Mouse (Mus musculus) MEL (cell line): ENCODE measurements around the gene Acss3. TPM values are rescaled to one million over a fixed set of nuclear protein-coding genes. Genes with fewer than 3 reads are reported as not detected.

Source experiments
- DNase-seq: peaks from one replicate; pipeline ENCODE4 v3.0.0; 2011; ENCODE audit warnings: low read depth, low spot score
- H3K27ac ChIP-seq: 2 replicates; pipeline ENCODE4 v1.5.1; 2012; ENCODE audit warnings: low read depth, mild to moderate bottlenecking, control low read depth, low read length, moderate library complexity; ENCODE audit not compliant: control insufficient read depth
- H3K27me3 ChIP-seq, 2 experiments: fragments of 150-350 bp in 1 of 2; sonication (generic) in 1 of 2; 2 replicates each; pipeline ENCODE4 v1.6.1; 2012; ENCODE audit warnings: low read length in 2 of 2, mild to moderate bottlenecking in 2 of 2, improper control_type of control experiment in 1 of 2, moderate library complexity in 1 of 2; ENCODE audit not compliant: insufficient read depth in 2 of 2, control insufficient read depth in 1 of 2
- H3K36me3 ChIP-seq, 2 experiments: 2 replicates each; pipeline ENCODE4 v1.6.1; 2012 to 2014; ENCODE audit warnings: low read length in 2 of 2, improper control_type of control experiment in 1 of 2, inconsistent platforms in 1 of 2, mild to moderate bottlenecking in 1 of 2; ENCODE audit not compliant: insufficient read depth in 2 of 2, control insufficient read depth in 1 of 2
- H3K4me1 ChIP-seq, 2 experiments: fragments of 150-350 bp in 1 of 2; sonication (generic) in 1 of 2; 2 replicates each; pipeline ENCODE4 v1.6.1; 2012; ENCODE audit warnings: low read length in 2 of 2, improper control_type of control experiment in 1 of 2, mild to moderate bottlenecking in 1 of 2; ENCODE audit not compliant: insufficient read depth in 2 of 2, control insufficient read depth in 1 of 2
- H3K4me3 ChIP-seq, 2 experiments: fragments of 150-350 bp in 1 of 2; sonication (generic) in 1 of 2; 2 replicates each; pipeline ENCODE4 v1.5.1; 2012; ENCODE audit warnings: low read depth in 2 of 2, low read length in 2 of 2, mild to moderate bottlenecking in 2 of 2, moderate library complexity in 2 of 2, control low read depth in 1 of 2, improper control_type of control experiment in 1 of 2; ENCODE audit not compliant: control insufficient read depth in 1 of 2, insufficient read depth in 1 of 2
- H3K79me2 ChIP-seq: 2 replicates; pipeline ENCODE4 v1.6.1; 2012; ENCODE audit warnings: mild to moderate bottlenecking, low read length, moderate library complexity; ENCODE audit not compliant: control insufficient read depth, poor library complexity, insufficient read depth
- H3K9ac ChIP-seq: 2 replicates; pipeline ENCODE4 v1.6.1; 2012; ENCODE audit warnings: low read depth, mild to moderate bottlenecking, control low read depth, low read length, moderate library complexity; ENCODE audit not compliant: control insufficient read depth, poor library complexity, severe bottlenecking
- H3K9me3 ChIP-seq: fragments of 150-350 bp; sonication (generic); replicated peaks from 2 replicates; pipeline ENCODE4 v1.6.1; 2012; ENCODE audit warnings: mild to moderate bottlenecking, low read length, improper control_type of control experiment, moderate library complexity; ENCODE audit not compliant: insufficient read depth
- BHLHE40 ChIP-seq: IDR thresholded peaks from 2 replicates; pipeline ENCODE4 v1.6.1; 2012; ENCODE audit warnings: low read depth, mild to moderate bottlenecking, inconsistent platforms, low read length, improper control_type of control experiment, borderline replicate concordance
- CHD1 ChIP-seq: IDR thresholded peaks from 2 replicates; pipeline ENCODE4 v1.6.1; 2012; ENCODE audit warnings: low read depth, mild to moderate bottlenecking, inconsistent platforms, low read length, improper control_type of control experiment
- CHD2 ChIP-seq: IDR thresholded peaks from 2 replicates; pipeline ENCODE4 v1.6.1; 2011; ENCODE audit warnings: low read length, improper control_type of control experiment
- CTCF ChIP-seq, 3 experiments: IDR thresholded peaks in 2 of 3; conservative IDR thresholded peaks in 1 of 3; 2 replicates each; pipeline ENCODE4 v1.5.1; 2011 to 2012; ENCODE audit warnings: low read length in 3 of 3, low read depth in 2 of 3, mild to moderate bottlenecking in 2 of 3, improper control_type of control experiment in 1 of 3, inconsistent platforms in 1 of 3, mixed read lengths in 1 of 3, moderate library complexity in 1 of 3; ENCODE audit not compliant: control insufficient read depth in 1 of 3, insufficient read depth in 1 of 3, poor library complexity in 1 of 3, severe bottlenecking in 1 of 3
- E2F4 ChIP-seq: IDR thresholded peaks from 2 replicates; pipeline ENCODE4 v1.6.1; 2011; ENCODE audit warnings: low read depth, low read length, improper control_type of control experiment, borderline replicate concordance
- ETS1 ChIP-seq: IDR thresholded peaks from 2 replicates; pipeline ENCODE4 v1.6.1; 2012; ENCODE audit warnings: low read depth, mild to moderate bottlenecking, inconsistent platforms, low read length, improper control_type of control experiment, moderate library complexity
- GABPA ChIP-seq: IDR thresholded peaks from 2 replicates; pipeline ENCODE4 v1.6.1; 2012; ENCODE audit warnings: low read depth, mild to moderate bottlenecking, inconsistent platforms, low read length, improper control_type of control experiment, moderate library complexity
- GATA1 ChIP-seq: IDR thresholded peaks from 2 replicates; pipeline ENCODE4 v1.6.1; 2011; ENCODE audit warnings: low read depth, low read length, improper control_type of control experiment
- JUND ChIP-seq: IDR thresholded peaks from 2 replicates; pipeline ENCODE4 v1.6.1; 2011; ENCODE audit warnings: low read depth, mild to moderate bottlenecking, improper control_type of control experiment, low read length
- MAX ChIP-seq: IDR thresholded peaks from 2 replicates; pipeline ENCODE4 v1.6.1; 2011; ENCODE audit warnings: low read length, improper control_type of control experiment
- MAZ ChIP-seq: IDR thresholded peaks from 2 replicates; pipeline ENCODE4 v1.6.1; 2012; ENCODE audit warnings: low read depth, mild to moderate bottlenecking, inconsistent platforms, low read length, improper control_type of control experiment
- MXI1 ChIP-seq: IDR thresholded peaks from 2 replicates; pipeline ENCODE4 v1.6.1; 2011; ENCODE audit warnings: mild to moderate bottlenecking, low read depth, low read length, improper control_type of control experiment
- MYC ChIP-seq: IDR thresholded peaks from 2 replicates; pipeline ENCODE4 v1.6.1; 2011; ENCODE audit warnings: low read depth, mild to moderate bottlenecking, low read length, improper control_type of control experiment, moderate library complexity
- NRF1 ChIP-seq: IDR thresholded peaks from 2 replicates; pipeline ENCODE4 v1.6.1; 2014; ENCODE audit warnings: low read depth, mild to moderate bottlenecking, inconsistent platforms, low read length, improper control_type of control experiment, moderate library complexity; ENCODE audit not compliant: poor library complexity, insufficient read depth, severe bottlenecking
- POLR2A ChIP-seq, 2 experiments: IDR thresholded peaks; 2 replicates each; pipeline ENCODE4 v1.6.1; 2011 to 2012; ENCODE audit warnings: low read length in 2 of 2, mild to moderate bottlenecking in 2 of 2, control low read depth in 1 of 2, improper control_type of control experiment in 1 of 2, low read depth in 1 of 2, moderate library complexity in 1 of 2; ENCODE audit not compliant: control insufficient read depth in 1 of 2, insufficient read depth in 1 of 2, poor library complexity in 1 of 2
- POLR2AphosphoS5 ChIP-seq: IDR thresholded peaks from 2 replicates; pipeline ENCODE4 v1.6.1; 2012; ENCODE audit warnings: low read depth, borderline replicate concordance, mild to moderate bottlenecking, inconsistent platforms, low read length, moderate library complexity, mixed read lengths
- RAD21 ChIP-seq: IDR thresholded peaks from 2 replicates; pipeline ENCODE4 v1.6.1; 2011; ENCODE audit warnings: mild to moderate bottlenecking, low read depth, low read length, improper control_type of control experiment
- RCOR1 ChIP-seq: IDR thresholded peaks from 2 replicates; pipeline ENCODE4 v1.6.1; 2012; ENCODE audit warnings: low read depth, mild to moderate bottlenecking, inconsistent platforms, low read length, improper control_type of control experiment
- SIN3A ChIP-seq: IDR thresholded peaks from 2 replicates; pipeline ENCODE4 v1.6.1; 2012; ENCODE audit warnings: low read length, improper control_type of control experiment, inconsistent platforms
- SMC3 ChIP-seq: IDR thresholded peaks from 2 replicates; pipeline ENCODE4 v1.6.1; 2011; ENCODE audit warnings: low read depth, low read length, improper control_type of control experiment
- TAL1 ChIP-seq: IDR thresholded peaks from 2 replicates; pipeline ENCODE4 v1.6.1; 2012; ENCODE audit warnings: mild to moderate bottlenecking, inconsistent platforms, low read length, moderate library complexity, mixed read lengths
- TBP ChIP-seq: IDR thresholded peaks from 2 replicates; pipeline ENCODE4 v1.8.0; 2011; ENCODE audit warnings: low read depth, low read length, improper control_type of control experiment
- USF2 ChIP-seq, 2 experiments: IDR thresholded peaks; 2 replicates each; pipeline ENCODE4 v1.6.1; 2011 to 2012; ENCODE audit warnings: improper control_type of control experiment in 2 of 2, low read length in 2 of 2, borderline replicate concordance in 1 of 2, inconsistent platforms in 1 of 2, low read depth in 1 of 2, mild to moderate bottlenecking in 1 of 2; ENCODE audit not compliant: insufficient read depth in 1 of 2
- ZC3H11A ChIP-seq: IDR thresholded peaks from 2 replicates; pipeline ENCODE4 v1.6.1; 2012; ENCODE audit warnings: low read depth, mild to moderate bottlenecking, inconsistent platforms, low read length, improper control_type of control experiment
- ZKSCAN1 ChIP-seq: IDR thresholded peaks from 2 replicates; pipeline ENCODE4 v1.6.1; 2012; ENCODE audit warnings: low read depth, mild to moderate bottlenecking, inconsistent platforms, low read length, improper control_type of control experiment, moderate library complexity
- ZNF384 ChIP-seq: IDR thresholded peaks from 2 replicates; pipeline ENCODE4 v1.6.1; 2012; ENCODE audit warnings: low read depth, mild to moderate bottlenecking, inconsistent platforms, low read length, improper control_type of control experiment
- polyA plus RNA-seq, 2 experiments: library from polyadenylated mRNA; stranded (reverse) in 1 of 2; unstranded in 1 of 2; fragments of >175 nt in 1 of 2; fragments of >200 nt in 1 of 2; gene quantifications; 2 replicates each; pipeline versions ENCODE4 v1.2.1 to v1.2.4; 2012; ENCODE audit warnings: low replicate concordance in 2 of 2, low read depth in 1 of 2; ENCODE audit not compliant: insufficient read length in 2 of 2, insufficient read depth in 1 of 2, missing spikeins in 1 of 2
- total RNA-seq: library from RNA; depleted of rRNA; stranded (reverse); fragments of 300-350 nt; gene quantifications from 2 replicates; pipeline ENCODE4 v1.2.3, GENCODE M21; 2012

The Acss3 gene
- total and polyA plus RNA-seq, 3 experiments = not detected

DNA sequence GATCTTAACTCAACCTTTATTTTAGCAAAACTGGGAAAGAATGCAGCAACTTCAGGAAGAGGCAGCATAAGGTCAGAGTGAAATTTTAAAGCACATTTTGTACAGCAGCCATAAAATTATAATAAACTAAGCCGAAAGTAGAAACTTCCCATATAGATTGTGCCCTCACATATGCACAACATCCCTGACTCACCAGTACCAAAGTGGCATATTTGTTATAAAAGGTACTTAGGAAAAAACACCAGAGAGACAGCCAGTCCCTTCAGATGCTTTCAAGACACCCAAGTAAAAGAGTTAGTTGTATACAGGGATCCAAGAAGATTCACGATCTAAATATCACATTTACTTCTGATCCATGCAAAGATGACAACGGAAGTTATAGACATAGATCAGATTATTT, 184.6 kb downstream of the Acss3 start:
- no peak for DNase-seq
- no peaks in the 10 kb centered on the region for H3K27me3 ChIP-seq
- H3K4me3 ChIP-seq = no peak overlapping the region
- TF ChIP-seq CHD1 (no peak), GABPA (no peak), ZKSCAN1 (no peak), ZC3H11A (no peak), SMC3 (no peak), MXI1 (no peak), E2F4 (no peak), RCOR1 (no peak), RAD21 (no peak), TAL1 (no peak), POLR2AphosphoS5 (no peak), NRF1 (no peak), CTCF (IDR thresholded peaks at IDR 0.05 in 2 of 3, conservative IDR thresholded peaks at IDR 0.05 in 1 of 3; ENCODE audit: control insufficient read depth in 1 of 3, insufficient read depth in 1 of 3, low read depth in 2 of 3, low read length in 3 of 3, poor library complexity in 1 of 3, severe bottlenecking in 1 of 3) (no peak), ETS1 (no peak), MAX (no peak), USF2 (IDR thresholded peaks at IDR 0.05; ENCODE audit: borderline replicate concordance in 1 of 2, insufficient read depth in 1 of 2, low read depth in 1 of 2, low read length in 2 of 2) (no peak)
- no peaks in the 10 kb centered on the region for H3K79me2 ChIP-seq
- no peaks in the 10 kb centered on the region for H3K4me1 ChIP-seq
- no peaks in the 10 kb centered on the region for H3K9me3 ChIP-seq
- H3K36me3 ChIP-seq = no peaks in the 10 kb centered on the region
- H3K9ac ChIP-seq = no peak overlapping the region
- no peak overlapping the region for H3K27ac ChIP-seq

GRCm38 (mm10) chr10:106936996-106937395, 186.5 kb downstream of the Acss3 start:
- Histone ChIP-seq H3K27ac (no peak overlapping the region), H3K9ac (no peak overlapping the region), H3K4me1 (no peaks in the 10 kb centered on the region), H3K9me3 (no peaks in the 10 kb centered on the region), H3K4me3 (no peak overlapping the region), H3K36me3 (no peaks in the 10 kb centered on the region), H3K79me2 (no peaks in the 10 kb centered on the region), H3K27me3 (no peaks in the 10 kb centered on the region)
- DNase-seq = no peak
- TF ChIP-seq SIN3A (no peak), CHD2 (no peak), GATA1 (no peak), ZNF384 (no peak), MAZ (no peak), MXI1 (no peak), MYC (no peak), JUND (no peak), BHLHE40 (no peak), TBP (no peak), NRF1 (no peak), POLR2A (IDR thresholded peaks at IDR 0.05; ENCODE audit: control insufficient read depth in 1 of 2, insufficient read depth in 1 of 2, low read depth in 1 of 2, low read length in 2 of 2, poor library complexity in 1 of 2) (no peak), ZKSCAN1 (no peak), E2F4 (no peak), USF2 (IDR thresholded peaks at IDR 0.05; ENCODE audit: borderline replicate concordance in 1 of 2, insufficient read depth in 1 of 2, low read depth in 1 of 2, low read length in 2 of 2) (no peak), MAX (no peak)
- TF ChIP-seq, all 39 proteins: peak for 0
